Mouse (Mus musculus) ES-Bruce4 (cell line): Measurements from ENCODE around the gene Ssr2. TPM values are rescaled to one million over a fixed set of nuclear protein-coding genes. Genes with fewer than 3 reads are reported as not detected.

Source experiments
- H3K27ac ChIP-seq: 2 replicates; pipeline ENCODE4 v1.5.1; 2012; ENCODE audit warnings: low read length, inconsistent platforms; ENCODE audit not compliant: insufficient read depth
- H3K27me3 ChIP-seq: 2 replicates; pipeline ENCODE4 v1.6.1; 2012; ENCODE audit warnings: mild to moderate bottlenecking, low read length, inconsistent platforms; ENCODE audit not compliant: control insufficient read depth, poor library complexity, insufficient read depth, severe bottlenecking
- H3K36me3 ChIP-seq: 2 replicates; pipeline ENCODE4 v1.6.1; 2012; ENCODE audit warnings: inconsistent platforms, mild to moderate bottlenecking, low read length, moderate library complexity; ENCODE audit not compliant: control insufficient read depth, poor library complexity, insufficient read depth, severe bottlenecking
- H3K4me1 ChIP-seq: one replicate; pipeline ENCODE4 v1.8.1; 2011; ENCODE audit warnings: low read length; ENCODE audit not compliant: control insufficient read depth, insufficient read depth
- H3K4me3 ChIP-seq: 2 replicates; pipeline ENCODE4 v1.5.1; 2011; ENCODE audit warnings: low read depth, mild to moderate bottlenecking, low read length
- H3K9ac ChIP-seq: 2 replicates; pipeline ENCODE4 v1.6.1; 2012; ENCODE audit warnings: low read depth, mild to moderate bottlenecking, inconsistent platforms; ENCODE audit not compliant: poor library complexity, severe bottlenecking
- H3K9me3 ChIP-seq: replicated peaks from 2 replicates; pipeline ENCODE4 v1.6.1; 2012; ENCODE audit warnings: mild to moderate bottlenecking, low read length, inconsistent platforms; ENCODE audit not compliant: control insufficient read depth, poor library complexity, insufficient read depth, severe bottlenecking
- CTCF ChIP-seq: IDR thresholded peaks from one replicate; pipeline ENCODE4 v1.8.1; 2011; ENCODE audit warnings: low read depth, low read length
- EP300 ChIP-seq: IDR thresholded peaks from 2 replicates; pipeline ENCODE4 v1.6.1; 2011; ENCODE audit warnings: low read depth, low read length; ENCODE audit not compliant: insufficient read depth
- POLR2A ChIP-seq: IDR thresholded peaks from one replicate; pipeline ENCODE4 v1.8.1; 2011; ENCODE audit warnings: low read length; ENCODE audit not compliant: insufficient read depth
- polyA plus RNA-seq: library from polyadenylated mRNA; stranded (reverse); fragments of >200 nt; gene quantifications from 2 replicates; pipeline ENCODE4 v1.2.4, GENCODE M21; 2011; ENCODE audit warnings: low read depth; ENCODE audit not compliant: missing spikeins, insufficient read depth, insufficient read length

Gene Ssr2
- polyA plus RNA-seq, 1 experiment = 348 TPM

- Histone ChIP-seq H3K27me3 (no peaks in the 10 kb centered on the region), H3K9me3 (no peaks in the 10 kb centered on the region), H3K4me1 (peaks cover 9% of the 10 kb centered on the region), H3K9ac (no peak overlapping the region), H3K36me3 (peaks cover 33% of the 10 kb centered on the region), H3K27ac (no peak overlapping the region), H3K4me3 (no peak overlapping the region)
- TF ChIP-seq EP300 = no peak
- no peak for TF ChIP-seq CTCF
- TF ChIP-seq POLR2A = no peak
Observed at GRCm38 (mm10) chr3:88630018-88630417, 54.3 kb downstream of the Ssr2 start.

DNA sequence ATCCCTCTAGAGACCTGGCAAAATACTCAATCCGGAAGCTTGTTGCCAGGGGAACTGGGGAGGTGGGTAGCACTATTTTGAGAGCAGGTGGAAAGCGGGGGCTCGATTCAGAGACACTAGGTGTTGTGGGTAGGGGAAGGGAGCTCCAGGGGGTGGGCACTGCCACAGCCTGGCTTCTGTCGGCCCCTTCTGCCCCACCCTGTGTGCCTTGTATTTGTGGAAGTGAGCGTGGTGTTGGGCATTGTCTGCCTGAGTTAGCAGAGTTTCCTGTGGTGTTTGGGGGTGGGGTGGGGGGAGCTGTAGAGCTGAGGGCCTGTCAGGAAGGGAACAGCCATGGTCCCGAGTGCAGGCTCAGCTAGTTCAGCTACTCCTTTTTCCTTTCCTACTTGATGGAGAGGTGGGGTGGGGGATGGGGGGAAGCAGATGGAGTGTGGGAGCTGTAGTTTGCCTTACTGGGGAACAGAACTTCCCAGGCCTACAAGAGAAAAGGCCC is 55.2 kb downstream of the Ssr2 start:
- no peak overlapping the region for H3K27ac ChIP-seq
- no peaks in the 10 kb centered on the region for H3K27me3 ChIP-seq
- TF ChIP-seq POLR2A (no peak), EP300 (no peak), CTCF (no peak)
- H3K36me3 ChIP-seq = peaks cover 42% of the 10 kb centered on the region
- H3K4me1 ChIP-seq = peaks cover 6% of the 10 kb centered on the region
- H3K9me3 ChIP-seq = no peaks in the 10 kb centered on the region
- no peak overlapping the region for H3K4me3 ChIP-seq
- H3K9ac ChIP-seq = no peak overlapping the region

DNA sequence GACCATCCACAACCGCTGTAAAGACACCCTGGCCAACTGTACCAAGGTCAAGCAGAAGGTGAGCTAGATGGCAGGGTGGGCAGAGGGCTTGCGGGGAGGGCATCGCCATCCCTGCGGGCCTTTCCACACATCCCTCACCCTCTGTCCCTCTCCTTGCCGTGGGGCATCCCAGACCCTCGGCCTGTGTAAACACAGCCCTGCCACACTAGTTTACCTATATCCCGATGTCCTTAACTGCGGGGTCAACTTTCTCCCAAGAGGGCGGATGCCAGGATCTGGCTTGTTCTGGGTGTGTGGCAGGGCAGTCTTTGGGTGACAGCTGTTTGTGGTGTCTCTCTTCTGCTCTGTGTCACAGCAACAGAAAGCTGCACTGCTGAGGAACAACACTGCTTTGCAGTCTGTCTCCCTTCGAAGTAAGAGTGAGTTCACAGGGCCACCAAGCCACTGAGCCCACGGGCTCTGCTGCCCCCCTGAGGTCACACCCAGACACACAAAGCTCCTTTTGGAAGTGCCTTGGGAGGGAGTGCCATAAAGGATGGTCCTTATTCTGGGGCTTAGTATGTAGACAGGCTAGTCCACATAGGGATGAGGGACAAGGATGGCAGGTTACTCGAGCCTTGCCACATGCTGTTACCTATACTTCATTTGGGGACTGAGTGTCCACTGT is 56.4 kb downstream of the Ssr2 start:
- H3K27ac ChIP-seq = no peak overlapping the region
- no peak overlapping the region for H3K9ac ChIP-seq
- H3K4me3 ChIP-seq = no peak overlapping the region
- H3K36me3 ChIP-seq = peaks cover 48% of the 10 kb centered on the region
- H3K27me3 ChIP-seq = no peaks in the 10 kb centered on the region
- H3K9me3 ChIP-seq = no peaks in the 10 kb centered on the region
- no peak for TF ChIP-seq EP300
- TF ChIP-seq POLR2A = no peak
- TF ChIP-seq CTCF = peak; percentile 65
- peaks cover 4% of the 10 kb centered on the region for H3K4me1 ChIP-seq

GRCm38 (mm10) chr3:88633056-88633455 is 57.4 kb downstream of the Ssr2 start:
- Histone ChIP-seq H3K9ac (no peak overlapping the region), H3K9me3 (no peaks in the 10 kb centered on the region), H3K27me3 (no peaks in the 10 kb centered on the region), H3K36me3 (peaks cover 48% of the 10 kb centered on the region), H3K4me1 (peaks cover 4% of the 10 kb centered on the region), H3K27ac (no peak overlapping the region), H3K4me3 (no peak overlapping the region)
- TF ChIP-seq EP300 (no peak), CTCF (no peak), POLR2A (no peak)

- Histone ChIP-seq H3K4me1 (no peaks in the 10 kb centered on the region), H3K9ac (no peak overlapping the region), H3K27ac (no peak overlapping the region), H3K36me3 (peaks cover 56% of the 10 kb centered on the region), H3K9me3 (no peaks in the 10 kb centered on the region), H3K27me3 (no peaks in the 10 kb centered on the region), H3K4me3 (no peak overlapping the region)
- TF ChIP-seq CTCF = no peak
- TF ChIP-seq POLR2A = no peak
- no peak for TF ChIP-seq EP300
Observed at GRCm38 (mm10) chr3:88635506-88636275, 60.0 kb downstream of the Ssr2 start.

- H3K36me3 ChIP-seq = peaks cover 56% of the 10 kb centered on the region
- no peak overlapping the region for H3K27ac ChIP-seq
- no peaks in the 10 kb centered on the region for H3K9me3 ChIP-seq
- TF ChIP-seq CTCF = no peak
- H3K4me3 ChIP-seq = no peak overlapping the region
- H3K9ac ChIP-seq = no peak overlapping the region
- no peaks in the 10 kb centered on the region for H3K27me3 ChIP-seq
- no peaks in the 10 kb centered on the region for H3K4me1 ChIP-seq
Observed at GRCm38 (mm10) chr3:88636555-88636986, 60.9 kb downstream of the Ssr2 start.
